Mouse (Mus musculus) midbrain, embryonic 10.5 days (tissue): ENCODE data around the gene Tmc7. TPM values are rescaled to one million over a fixed set of nuclear protein-coding genes. Genes with fewer than 3 reads are reported as not detected.

Experiments used
- DNase-seq: peaks from one replicate; pipeline ENCODE4 v3.0.0-alpha.2; 2017; ENCODE audit warnings: low spot score
- H3K27ac ChIP-seq: fragments of 300-500 bp; sonication (generic); replicated peaks from 2 replicates; pipeline ENCODE4 v1.5.1; 2016; ENCODE audit warnings: mild to moderate bottlenecking
- H3K27me3 ChIP-seq: fragments of 300-500 bp; sonication (generic); 2 replicates; pipeline ENCODE4 v1.6.1; 2016; ENCODE audit warnings: low read depth, mild to moderate bottlenecking; ENCODE audit not compliant: poor library complexity, severe bottlenecking
- H3K36me3 ChIP-seq: fragments of 300-500 bp; sonication (generic); 2 replicates; pipeline ENCODE4 v1.6.1; 2016; ENCODE audit warnings: mild to moderate bottlenecking, moderate library complexity
- H3K4me1 ChIP-seq: fragments of 300-500 bp; sonication (generic); 2 replicates; pipeline ENCODE4 v1.6.1; 2016
- H3K4me3 ChIP-seq: fragments of 300-500 bp; sonication (generic); 2 replicates; pipeline ENCODE4 v1.5.1; 2016; ENCODE audit warnings: mild to moderate bottlenecking, moderate library complexity
- H3K9me3 ChIP-seq: fragments of 300-500 bp; sonication (generic); replicated peaks from 2 replicates; pipeline ENCODE4 v1.6.1; 2016; ENCODE audit warnings: mild to moderate bottlenecking
- WGBS: fragments of 180-500 bp; shearing (Covaris S2); methylation state at CpG from one replicate; pipeline ENCODE4 v1.1.7; 2016; 5-methylcytosine and 5-hydroxymethylcytosine counted together
- polyA plus RNA-seq: library from polyadenylated mRNA; unstranded; fragments of >200 nt; fragmentation: Nextera tagmentation; extraction: Ambion mirVana; gene quantifications from 2 replicates; pipeline ENCODE4 v1.2.1, GENCODE M21; 2016

Gene Tmc7
- 7.4 and 7.6 TPM in 2 replicates for polyA plus RNA-seq

GRCm38 (mm10) chr7:118584257-118584907 lies at the start of gene Tmc7:
Tmc7 (minus strand) TSS chr7:118584736.
- Histone ChIP-seq H3K36me3 (peaks cover 15% of the 10 kb centered on the region), H3K4me1 (peaks cover 23% of the 10 kb centered on the region), H3K27ac (peak within 1 kb of the TSS; percentile 91), H3K27me3 (no peaks in the 10 kb centered on the region), H3K9me3 (peaks cover 20% of the 10 kb centered on the region), H3K4me3 (peak within 1 kb of the TSS; percentile 81)
- peak; percentile 85 for DNase-seq
- WGBS: 1% methylated on average over 49 of the region's 51 CpGs

- Histone ChIP-seq H3K4me3 (no peak overlapping the region), H3K4me1 (no peaks in the 10 kb centered on the region), H3K36me3 (no peaks in the 10 kb centered on the region), H3K27me3 (no peaks in the 10 kb centered on the region), H3K27ac (no peak overlapping the region), H3K9me3 (no peaks in the 10 kb centered on the region)
- no peak for DNase-seq
- 90% methylated on average over 7 of the region's 7 CpGs for WGBS
Observed at GRCm38 (mm10) chr7:118633951-118634350, 49.4 kb upstream of the Tmc7 start.

GRCm38 (mm10) chr7:118633094-118633493 lies 48.6 kb upstream of the Tmc7 start:
- DNase-seq: no peak
- no peaks in the 10 kb centered on the region for H3K27me3 ChIP-seq
- no peak overlapping the region for H3K4me3 ChIP-seq
- H3K27ac ChIP-seq: no peak overlapping the region
- 86% methylated on average over 9 of the region's 9 CpGs for WGBS
- no peaks in the 10 kb centered on the region for H3K36me3 ChIP-seq
- no peaks in the 10 kb centered on the region for H3K4me1 ChIP-seq
- H3K9me3 ChIP-seq: no peaks in the 10 kb centered on the region

GRCm38 (mm10) chr7:118627550-118628298 lies 43.2 kb upstream of the Tmc7 start:
- H3K27me3 ChIP-seq: no peaks in the 10 kb centered on the region
- H3K27ac ChIP-seq: no peak overlapping the region
- H3K36me3 ChIP-seq: no peaks in the 10 kb centered on the region
- WGBS: 83% methylated on average over 12 of the region's 13 CpGs
- no peaks in the 10 kb centered on the region for H3K9me3 ChIP-seq
- DNase-seq: no peak
- H3K4me3 ChIP-seq: no peak overlapping the region
- H3K4me1 ChIP-seq: no peaks in the 10 kb centered on the region

GRCm38 (mm10) chr7:118621094-118621493 lies 36.6 kb upstream of the Tmc7 start:
- Histone ChIP-seq H3K9me3 (no peaks in the 10 kb centered on the region), H3K4me3 (no peak overlapping the region), H3K27me3 (no peaks in the 10 kb centered on the region), H3K27ac (no peak overlapping the region), H3K36me3 (no peaks in the 10 kb centered on the region), H3K4me1 (no peaks in the 10 kb centered on the region)
- WGBS: 79% methylated on average over 6 of the region's 6 CpGs
- no peak for DNase-seq

- Histone ChIP-seq H3K27ac (no peak overlapping the region), H3K36me3 (no peaks in the 10 kb centered on the region), H3K27me3 (no peaks in the 10 kb centered on the region), H3K4me3 (no peak overlapping the region), H3K9me3 (no peaks in the 10 kb centered on the region), H3K4me1 (no peaks in the 10 kb centered on the region)
- no peak for DNase-seq
- WGBS: 85% methylated on average over 7 of the region's 7 CpGs
Observed at GRCm38 (mm10) chr7:118620243-118620906, 35.8 kb upstream of the Tmc7 start.

GRCm38 (mm10) chr7:118618104-118618503 lies 33.6 kb upstream of the Tmc7 start:
- 91% methylated on average over 5 of the region's 5 CpGs for whole genome bisulfite sequencing
- Histone ChIP-seq H3K4me1 (peaks cover 8% of the 10 kb centered on the region; the same call in 1 of the 2 replicates), H3K27me3 (no peaks in the 10 kb centered on the region), H3K4me3 (no peak overlapping the region), H3K27ac (no peak overlapping the region), H3K9me3 (no peaks in the 10 kb centered on the region), H3K36me3 (no peaks in the 10 kb centered on the region)
- DNase-seq: no peak

GRCm38 (mm10) chr7:118614076-118614475 lies 29.5 kb upstream of the Tmc7 start:
- H3K9me3 ChIP-seq: no peaks in the 10 kb centered on the region
- DNase-seq: peak; percentile 21
- WGBS: 45% methylated on average over 13 of the region's 13 CpGs
- H3K27me3 ChIP-seq: no peaks in the 10 kb centered on the region
- no peak overlapping the region for H3K4me3 ChIP-seq
- H3K27ac ChIP-seq: no peak overlapping the region
- H3K36me3 ChIP-seq: no peaks in the 10 kb centered on the region
- H3K4me1 ChIP-seq: peaks cover 8% of the 10 kb centered on the region

- no peak overlapping the region for H3K4me3 ChIP-seq
- no peaks in the 10 kb centered on the region for H3K27me3 ChIP-seq
- no peaks in the 10 kb centered on the region for H3K36me3 ChIP-seq
- H3K4me1 ChIP-seq: peaks cover 8% of the 10 kb centered on the region
- H3K27ac ChIP-seq: no peak overlapping the region
- H3K9me3 ChIP-seq: no peaks in the 10 kb centered on the region
- DNase-seq: no peak
- WGBS: 76% methylated on average over 8 of the region's 8 CpGs
Observed at GRCm38 (mm10) chr7:118611933-118612332, 27.4 kb upstream of the Tmc7 start.

- H3K27ac ChIP-seq: no peak overlapping the region
Observed at GRCm38 (mm10) chr7:118611185-118611749, 26.7 kb upstream of the Tmc7 start.

GRCm38 (mm10) chr7:118610721-118611120 lies 26.2 kb upstream of the Tmc7 start:
- H3K4me3 ChIP-seq: no peak overlapping the region
- H3K36me3 ChIP-seq: no peaks in the 10 kb centered on the region
- no peaks in the 10 kb centered on the region; the same call in 1 of the 2 replicates for H3K9me3 ChIP-seq
- 90% methylated on average over 13 of the region's 13 CpGs for WGBS
- no peaks in the 10 kb centered on the region for H3K27me3 ChIP-seq
- no peak overlapping the region for H3K27ac ChIP-seq
- peaks cover 8% of the 10 kb centered on the region for H3K4me1 ChIP-seq
- no peak for DNase-seq

More at GRCm38 (mm10) chr7:118611185-118611749, 26.7 kb upstream of the Tmc7 start:
- Histone ChIP-seq H3K4me1 (peaks cover 8% of the 10 kb centered on the region), H3K36me3 (no peaks in the 10 kb centered on the region), H3K27me3 (no peaks in the 10 kb centered on the region), H3K9me3 (no peaks in the 10 kb centered on the region; the same call in 1 of the 2 replicates), H3K4me3 (no peak overlapping the region)
- no peak for DNase-seq
- 92% methylated on average over 4 of the region's 4 CpGs for WGBS

GRCm38 (mm10) chr7:118609815-118610214 lies 25.3 kb upstream of the Tmc7 start:
- Histone ChIP-seq H3K4me1 (peaks cover 8% of the 10 kb centered on the region), H3K4me3 (no peak overlapping the region), H3K36me3 (no peaks in the 10 kb centered on the region), H3K27me3 (no peaks in the 10 kb centered on the region), H3K9me3 (no peaks in the 10 kb centered on the region; the same call in 1 of the 2 replicates), H3K27ac (no peak overlapping the region)
- 94% methylated on average over 7 of the region's 7 CpGs for WGBS
- no peak for DNase-seq
